ENCODE assay signal across 15 mouse cellular contexts in the genomic region with DNA sequence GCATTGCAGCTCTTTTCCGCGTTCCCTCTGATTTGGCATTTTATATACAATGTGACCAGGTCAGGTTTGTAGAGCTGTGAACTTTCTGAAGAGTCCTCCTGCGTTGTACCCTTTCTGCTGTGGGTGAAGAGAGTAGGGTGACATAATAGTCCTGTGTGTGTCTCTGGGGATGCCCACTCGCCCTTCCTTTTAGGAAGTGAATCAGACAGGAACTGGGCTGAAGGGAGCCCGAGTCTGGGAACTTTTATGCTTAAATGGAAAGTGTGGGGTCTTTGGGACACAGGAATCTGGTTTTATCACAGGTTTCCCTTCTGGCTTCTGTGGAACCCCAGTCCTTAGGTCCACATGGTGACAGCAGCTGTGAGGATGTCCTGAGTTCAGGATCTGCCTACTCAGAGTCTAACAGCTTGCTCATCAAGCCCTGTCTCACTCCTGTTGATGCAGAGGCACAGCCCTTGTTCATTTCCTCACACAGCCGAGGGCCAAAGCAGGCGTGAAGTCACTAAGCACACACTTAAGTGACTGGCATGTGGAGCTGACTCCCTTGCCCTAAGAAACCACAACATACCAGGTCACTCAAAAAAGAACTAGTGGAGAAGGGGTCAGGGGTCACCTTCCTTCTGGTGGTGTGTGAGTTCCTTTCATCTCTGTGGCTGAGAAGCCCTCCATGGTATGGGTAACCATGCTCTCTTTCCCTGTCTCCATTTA. TPM values are rescaled to one million over a fixed set of nuclear protein-coding genes. Genes with fewer than 3 reads are reported as not detected.
DNase-seq lines count a peak whose midpoint lies in the region; ATAC-seq and TF ChIP-seq lines count a peak whose summit lies in the region.
"Had no signal": no experiment of that assay in that cellular context is flagged by ENCODE, and none has a peak within 500 bp of the region (broad histone marks: within the 10 kb centered on the region; RNA-seq: fewer than 3 reads in every experiment).

No protein-coding gene starts in this region.

- peak overlapping the region; percentile 12 to 35; a peak in 2 of 4 replicates for H3K27ac ChIP-seq in heart, embryonic 14.5 days (replicated peaks in 1 of 2; ENCODE audit: control insufficient read depth in 1 of 2, insufficient read depth in 1 of 2, low read depth in 2 of 2, low read length in 2 of 2)
- no peak overlapping the region for H3K27ac ChIP-seq in heart, embryonic 12.5 days (ENCODE audit: poor library complexity, severe bottlenecking)
- H3K27ac ChIP-seq in liver, adult 2 months (replicated peaks; ENCODE audit: insufficient read depth, low read depth, low read length) = peak overlapping the region; percentile 42
- H3K27ac ChIP-seq in liver, embryonic 11.5 days (ENCODE audit: low read depth, low read length) = no peak overlapping the region
- H3K27ac ChIP-seq in ES-E14 (ENCODE audit: insufficient read depth, low read depth, low read length, poor library complexity, severe bottlenecking) = 0 out of 2 replicates have a peak overlapping the region, but pooled peaks have one; percentile 53
- H3K27ac ChIP-seq: embryonic facial prominence, embryonic 13.5 days; forebrain, embryonic 10.5 days; neural tube, embryonic 13.5 days had no signal

- no peak overlapping the region for H3K4me3 ChIP-seq in heart, embryonic 14.5 days (ENCODE audit: control insufficient read depth in 1 of 2, insufficient read depth in 1 of 2, low read depth in 1 of 2, low read length in 2 of 2)
- no peak overlapping the region for H3K4me3 ChIP-seq in heart, embryonic 12.5 days
- no peak overlapping the region for H3K4me3 ChIP-seq in liver, adult 2 months (ENCODE audit: insufficient read depth, low read depth, low read length)
- no peak overlapping the region for H3K4me3 ChIP-seq in liver, embryonic 11.5 days (ENCODE audit: low read depth, low read length)
- H3K4me3 ChIP-seq in ES-E14 (ENCODE audit: insufficient read depth in 1 of 2, low read depth in 1 of 2, low read length in 2 of 2, poor library complexity in 1 of 2, severe bottlenecking in 1 of 2) = no peak overlapping the region
- H3K4me3 ChIP-seq: embryonic facial prominence, embryonic 13.5 days; forebrain, embryonic 10.5 days; neural tube, embryonic 13.5 days had no signal

- no peak for TF ChIP-seq CTCF in liver, adult 2 months (IDR thresholded peaks at IDR 0.05; ENCODE audit: low read depth, low read length)

- no peaks in the 10 kb centered on the region for H3K9me3 ChIP-seq in heart, embryonic 14.5 days (ENCODE audit: control insufficient read depth, low read length)
- H3K9me3 ChIP-seq in heart, embryonic 12.5 days (replicated peaks) = no peaks in the 10 kb centered on the region
- H3K9me3 ChIP-seq in liver, embryonic 11.5 days (ENCODE audit: control insufficient read depth, low read length) = no peaks in the 10 kb centered on the region
- H3K9me3 ChIP-seq in ES-E14 (ENCODE audit: control insufficient read depth, insufficient read depth, low read depth, low read length) = no peaks in the 10 kb centered on the region
- H3K9me3 ChIP-seq: embryonic facial prominence, embryonic 13.5 days; forebrain, embryonic 10.5 days; neural tube, embryonic 13.5 days had no signal

- in situ Hi-C loops in ES-E14 (cut with MboI; ENCODE audit: low sequenced_read_pairs in 2 of 2, unreplicated experiment in 2 of 2) = no loop called here

- H3K27me3 ChIP-seq in heart, embryonic 14.5 days (ENCODE audit: control insufficient read depth, insufficient read depth, low read length) = no peaks in the 10 kb centered on the region
- H3K27me3 ChIP-seq in heart, embryonic 12.5 days (replicated peaks) = no peaks in the 10 kb centered on the region
- no peaks in the 10 kb centered on the region for H3K27me3 ChIP-seq in liver, adult 2 months (ENCODE audit: control insufficient read depth, insufficient read depth, low read length)
- H3K27me3 ChIP-seq in liver, embryonic 11.5 days (replicated peaks; ENCODE audit: control insufficient read depth, insufficient read depth, low read length) = no peaks in the 10 kb centered on the region
- H3K27me3 ChIP-seq: embryonic facial prominence, embryonic 13.5 days; neural tube, embryonic 13.5 days had no signal

- H3K4me1 ChIP-seq in heart, embryonic 14.5 days (ENCODE audit: control insufficient read depth in 2 of 2, insufficient read depth in 2 of 2, low read length in 2 of 2) = peaks cover 28 to 45% of the 10 kb centered on the region in 2 experiments
- peaks cover 67% of the 10 kb centered on the region for H3K4me1 ChIP-seq in heart, embryonic 12.5 days (replicated peaks)
- peaks cover 39% of the 10 kb centered on the region for H3K4me1 ChIP-seq in liver, adult 2 months (ENCODE audit: control insufficient read depth, insufficient read depth, low read length)
- H3K4me1 ChIP-seq in liver, embryonic 11.5 days (replicated peaks; ENCODE audit: control insufficient read depth, insufficient read depth, low read length) = peaks cover 28% of the 10 kb centered on the region
- peaks cover 0 to 17% of the 10 kb centered on the region in 2 experiments; a peak in 2 of 4 replicates for H3K4me1 ChIP-seq in ES-E14 (ENCODE audit: control insufficient read depth in 2 of 2, insufficient read depth in 2 of 2, low read length in 2 of 2, poor library complexity in 1 of 2)

- no peak for TF ChIP-seq POLR2A in liver, adult 2 months (IDR thresholded peaks at IDR 0.05; ENCODE audit: extremely low read depth, insufficient read depth, low read length)

- peaks cover 40% of the 10 kb centered on the region; the same call in 1 of the 2 replicates for H3K79me2 ChIP-seq in liver, adult 2 months (ENCODE audit: control insufficient read depth, insufficient read depth, low read length)

- no peak overlapping the region for H3K9ac ChIP-seq in heart, embryonic 14.5 days (ENCODE audit: low read length)
- H3K9ac ChIP-seq in heart, embryonic 12.5 days = no peak overlapping the region
- no peak overlapping the region for H3K9ac ChIP-seq in liver, adult 2 months (ENCODE audit: low read depth, low read length)
- no peak overlapping the region for H3K9ac ChIP-seq in liver, embryonic 11.5 days (ENCODE audit: low read depth, low read length)
- no peak overlapping the region for H3K9ac ChIP-seq in ES-E14 (ENCODE audit: insufficient read depth, low read depth, low read length, poor library complexity, severe bottlenecking)
- H3K9ac ChIP-seq: embryonic facial prominence, embryonic 13.5 days; neural tube, embryonic 13.5 days had no signal

- no peak for ATAC-seq in heart, embryonic 14.5 days (ENCODE audit: insufficient number of reproducible peaks, insufficient read depth, low FRiP score, low read depth)
- no peak for ATAC-seq in heart, embryonic 12.5 days (ENCODE audit: insufficient number of reproducible peaks, low FRiP score)
- ATAC-seq in liver, embryonic 11.5 days (replicated peaks; ENCODE audit: low FRiP score) = no peak

- no peak for DNase-seq in liver, adult 2 months (ENCODE audit: extremely low read depth, low read depth, low spot score)
- DNase-seq in liver, embryonic 11.5 days (ENCODE audit: low spot score) = no peak
- DNase-seq in ES-E14 (ENCODE audit: low read depth, low spot score) = no peak
- peak; percentile 70 for DNase-seq in lung, postnatal 25 days (ENCODE audit: low spot score)
- no peak for DNase-seq in adrenal gland, postnatal 25 days
- DNase-seq: cerebellum, adult 18-20 months; kidney, postnatal 14 days; thymus, postnatal 4 days had no signal

- WGBS in heart, embryonic 14.5 days = 60% methylated on average over 7 of the region's 7 CpGs
- WGBS in heart, embryonic 12.5 days = 62% methylated on average over 7 of the region's 7 CpGs
- WGBS in liver, adult 2 months = 65% methylated on average over 7 of the region's 7 CpGs
- 76% methylated on average over 7 of the region's 7 CpGs for WGBS in liver, embryonic 11.5 days

- no peak overlapping the region for H3K4me2 ChIP-seq in heart, embryonic 14.5 days (ENCODE audit: low read length)
- no peak overlapping the region for H3K4me2 ChIP-seq in heart, embryonic 12.5 days
- no peak overlapping the region for H3K4me2 ChIP-seq in liver, embryonic 11.5 days
- H3K4me2 ChIP-seq: embryonic facial prominence, embryonic 13.5 days; neural tube, embryonic 13.5 days had no signal

- 0 out of 2 replicates have a peak, but pooled peaks cover 2% of the 10 kb centered on the region for H3K36me3 ChIP-seq in heart, embryonic 14.5 days (ENCODE audit: control insufficient read depth, insufficient read depth, low read length)
- peaks cover 3% of the 10 kb centered on the region; the same call in 1 of the 2 replicates for H3K36me3 ChIP-seq in heart, embryonic 12.5 days
- no peaks in the 10 kb centered on the region for H3K36me3 ChIP-seq in liver, adult 2 months (ENCODE audit: control insufficient read depth, insufficient read depth, low read length)
- H3K36me3 ChIP-seq in liver, embryonic 11.5 days (ENCODE audit: control insufficient read depth, insufficient read depth, low read length) = no peaks in the 10 kb centered on the region; the same call in 1 of the 2 replicates
- H3K36me3 ChIP-seq in ES-E14 (ENCODE audit: control insufficient read depth, insufficient read depth, low read length, poor library complexity, severe bottlenecking) = no peaks in the 10 kb centered on the region
- H3K36me3 ChIP-seq: neural tube, embryonic 13.5 days had no signal

RNA-seq across cellular contexts. Expression of a gene that starts 8.3 kb away (rescaled TPM):
- polyA plus RNA-seq in heart, embryonic 14.5 days (2014; fragmentation: Nextera tagmentation; extraction: Ambion mirVana) = 115 and 120 TPM in 2 replicates
- polyA plus RNA-seq in heart, embryonic 12.5 days (2016; fragmentation: Nextera tagmentation; extraction: Ambion mirVana) = 114 and 116 TPM in 2 replicates
- 28.2 and 42.8 TPM in 2 replicates for total RNA-seq in liver, adult 2 months (2014; rRNA removed)
- polyA plus RNA-seq in liver, adult 2 months (2012; rRNA removed) = 59.0 and 71.0 TPM in 2 replicates
- polyA plus RNA-seq in liver, embryonic 11.5 days (2014; fragmentation: Nextera tagmentation; extraction: Ambion mirVana) = 50.5 and 52.5 TPM in 2 replicates
- total RNA-seq in ES-E14 (2012; rRNA removed) = 24.0 and 25.7 TPM in 2 replicates
- total RNA-seq in adrenal gland, postnatal 25 days (2021) = 75.1 and 85.4 TPM in 2 replicates

RNA-seq across cellular contexts. Expression of a gene that starts 14.2 kb away (rescaled TPM):
- polyA plus RNA-seq in heart, embryonic 14.5 days (2014; fragmentation: Nextera tagmentation; extraction: Ambion mirVana) = 24.2 and 25.3 TPM in 2 replicates
- polyA plus RNA-seq in heart, embryonic 12.5 days (2016; fragmentation: Nextera tagmentation; extraction: Ambion mirVana) = 26.8 and 27.1 TPM in 2 replicates
- total RNA-seq in liver, adult 2 months (2014; rRNA removed) = 4.0 and 7.1 TPM in 2 replicates
- 13.6 and 15.5 TPM in 2 replicates for polyA plus RNA-seq in liver, adult 2 months (2012; rRNA removed)
- 26.4 and 29.9 TPM in 2 replicates for polyA plus RNA-seq in liver, embryonic 11.5 days (2014; fragmentation: Nextera tagmentation; extraction: Ambion mirVana)
- total RNA-seq in ES-E14 (2012; rRNA removed) = 26.7 and 41.3 TPM in 2 replicates
- 41.3 and 44.3 TPM in 2 replicates for total RNA-seq in adrenal gland, postnatal 25 days (2021)

RNA-seq across cellular contexts. Expression of a gene that starts 44.2 kb away (rescaled TPM):
- polyA plus RNA-seq in heart, embryonic 14.5 days (2014; fragmentation: Nextera tagmentation; extraction: Ambion mirVana) = 126 and 128 TPM in 2 replicates
- polyA plus RNA-seq in heart, embryonic 12.5 days (2016; fragmentation: Nextera tagmentation; extraction: Ambion mirVana) = 92.3 and 97.3 TPM in 2 replicates
- 12.2 and 16.2 TPM in 2 replicates for total RNA-seq in liver, adult 2 months (2014; rRNA removed)
- 53.5 and 57.0 TPM in 2 replicates for polyA plus RNA-seq in liver, adult 2 months (2012; rRNA removed)
- polyA plus RNA-seq in liver, embryonic 11.5 days (2014; fragmentation: Nextera tagmentation; extraction: Ambion mirVana) = 102 and 103 TPM in 2 replicates
- total RNA-seq in ES-E14 (2012; rRNA removed) = 39.6 and 40.0 TPM in 2 replicates
- 63.9 and 76.9 TPM in 2 replicates for total RNA-seq in adrenal gland, postnatal 25 days (2021)

RNA-seq across cellular contexts. Expression of a gene that starts 59.1 kb away (rescaled TPM):
- 0.28 and 0.58 TPM in 2 replicates for polyA plus RNA-seq in heart, embryonic 14.5 days (2014; fragmentation: Nextera tagmentation; extraction: Ambion mirVana)
- polyA plus RNA-seq in heart, embryonic 12.5 days (2016; fragmentation: Nextera tagmentation; extraction: Ambion mirVana) = 0.11 and 0.57 TPM in 2 replicates
- not detected in 2 replicates for total RNA-seq in liver, adult 2 months (2014; rRNA removed)
- not detected in 2 replicates for polyA plus RNA-seq in liver, adult 2 months (2012; rRNA removed)
- 0.19 and 0.33 TPM in 2 replicates for polyA plus RNA-seq in liver, embryonic 11.5 days (2014; fragmentation: Nextera tagmentation; extraction: Ambion mirVana)
- total RNA-seq in ES-E14 (2012; rRNA removed) = 0.09 and 0.21 TPM in 2 replicates
- total RNA-seq in adrenal gland, postnatal 25 days (2021) = not detected in 2 replicates
- total RNA-seq: common myeloid progenitor, adult 5-6 weeks; layer of hippocampus, postnatal 14 days had no signal

Comparison
In these comparisons a context has a peak if more than half of its experiments do, and no peak if none do; other contexts are left out.
1. H3K27ac ChIP-seq: peak in heart, embryonic 14.5 days (2 of 2), liver, adult 2 months (single experiment) and ES-E14 (single experiment); none in heart, embryonic 12.5 days (single experiment) and liver, embryonic 11.5 days (single experiment).